Mouse (Mus musculus) B cell, adult 62 days (primary cell): ENCODE data around the gene Fcrl5. TPM values are rescaled to one million over a fixed set of nuclear protein-coding genes. Genes with fewer than 3 reads are reported as not detected.

ENCODE experiments used
- total RNA-seq: library from RNA; stranded (reverse); gene quantifications from 4 replicates; pipeline ENCODE4 v1.2.4, GENCODE M21; 2023

Fcrl5 gene
- total RNA-seq: 26.9 to 33.7 TPM (median 28.8 TPM) in 4 replicates

GRCm38 (mm10) chr3:87435479-87435878, at the start of gene Fcrl5:
TSS of gene Fcrl5 (plus strand) at chr3:87435773.

DNA sequence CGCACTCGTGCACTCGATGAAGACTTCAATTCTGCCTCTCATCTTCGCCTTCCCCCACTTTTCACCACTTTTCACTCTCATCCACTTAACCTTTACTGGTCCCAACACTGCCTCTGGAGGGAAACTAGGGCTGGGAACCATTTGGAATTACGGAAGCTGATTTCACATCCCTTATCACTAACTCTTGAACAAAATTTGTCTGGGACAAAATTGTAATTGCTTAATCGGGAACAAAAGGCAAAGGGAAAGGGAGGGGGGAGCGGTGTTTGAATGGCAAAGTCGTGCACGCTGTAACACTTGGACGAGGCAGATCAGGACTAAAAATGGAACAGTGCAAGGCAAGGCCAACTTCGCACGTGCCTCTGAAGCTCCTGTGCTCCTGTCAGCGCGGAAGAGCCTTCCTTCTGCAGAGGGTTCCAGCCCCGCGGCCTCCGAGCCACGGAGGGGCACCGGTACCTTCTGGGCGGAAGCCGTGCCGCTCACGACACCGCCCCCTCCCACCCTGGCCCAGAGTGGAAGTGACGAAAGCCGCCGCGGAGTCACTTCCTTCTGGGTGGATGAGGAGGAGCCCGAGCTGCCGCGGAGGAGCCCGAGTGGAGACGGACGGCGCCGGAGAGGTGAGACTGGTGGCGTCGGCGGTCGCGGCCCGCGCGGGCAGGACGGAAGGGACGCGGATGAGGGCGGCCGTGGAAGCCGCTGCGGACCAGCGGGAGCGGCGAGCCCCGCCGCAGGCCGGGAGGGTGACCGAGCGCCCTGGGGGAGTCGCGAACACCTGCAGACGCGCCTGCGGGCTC, 89.7 kb downstream of the Fcrl5 start, which contains the start of gene Etv3:
Gene Etv3, plus strand, starts transcription at position 365 of the 794 bp plus-strand sequence.

Other genes with a start within 250 kb of the Fcrl5 start
- 0.35 TPM in 1 of 4 replicates, not detected in the others for gene Fcrls, start 172.0 kb upstream of the Fcrl5 start, total RNA-seq
- 2.3 to 4.0 TPM (median 3.2 TPM) in 4 replicates for gene Cd5l, start 77.9 kb upstream of the Fcrl5 start, total RNA-seq
- gene Fcrl1, start 59.4 kb upstream of the Fcrl5 start, total RNA-seq: 356 to 391 TPM (median 365 TPM) in 4 replicates
- 63.7 to 76.6 TPM (median 72.2 TPM) in 4 replicates for gene Etv3, start 89.6 kb downstream of the Fcrl5 start, total RNA-seq
- 29.3 to 30.7 TPM (median 29.8 TPM) in 4 replicates for gene Arhgef11, start 181.8 kb downstream of the Fcrl5 start, total RNA-seq